Mouse (Mus musculus): ENCODE results near the gene Ttc30a2.

The Ttc30a2 gene

DNA sequence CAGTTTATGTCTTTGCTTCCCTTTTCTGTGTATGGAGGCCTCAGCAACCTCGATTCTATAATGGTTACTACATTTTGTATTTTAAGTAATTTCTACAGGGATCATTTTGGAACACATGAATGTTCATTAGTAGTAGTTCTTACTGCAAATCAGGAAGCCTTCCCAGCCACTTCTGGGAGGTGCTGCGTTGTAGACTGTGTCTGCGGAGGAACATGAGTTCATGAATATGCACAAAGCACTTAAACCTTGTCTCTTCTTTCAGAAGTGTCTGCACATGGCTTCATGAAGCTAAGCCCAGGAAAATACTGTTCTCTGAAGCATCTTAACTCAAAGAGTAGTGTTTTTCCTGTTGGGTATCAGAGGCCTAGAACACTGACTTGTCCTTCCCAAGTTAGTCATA, 50.0 kb downstream of the Ttc30a2 start:
- DNase-seq (ENCODE audit: low spot score): no peak

DNA sequence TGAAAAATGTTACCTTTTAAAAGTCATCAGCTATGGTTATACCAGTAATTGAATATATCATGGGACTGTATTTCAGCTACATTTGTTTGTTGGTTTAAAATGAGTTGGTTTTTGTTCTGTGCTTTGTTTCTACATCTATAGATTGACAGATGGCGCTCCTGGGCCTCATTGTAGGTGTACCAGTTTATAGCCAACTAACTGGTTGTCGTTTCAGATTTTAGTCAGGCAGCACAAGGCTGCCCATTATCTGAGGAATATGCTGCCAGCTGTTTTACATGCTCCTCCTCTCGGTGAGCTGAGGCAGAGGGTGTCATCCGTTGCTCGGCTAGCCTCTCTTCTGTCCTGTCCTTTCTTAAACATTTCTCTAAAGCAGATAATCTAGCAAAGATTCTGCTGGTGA, 51.9 kb downstream of the Ttc30a2 start:
- DNase-seq (ENCODE audit: low spot score): no peak
